In genomic region chr10:20112026-20112973, GRCm38 (mm10) we compare ENCODE assay signal across 14 mouse cellular contexts. TPM values are rescaled to one million over a fixed set of nuclear protein-coding genes. Genes with fewer than 3 reads are reported as not detected.
DNase-seq lines count a peak whose midpoint lies in the region; ATAC-seq lines count a peak whose summit lies in the region.
"Had no signal": no experiment of that assay in that cellular context is flagged by ENCODE, and none has a peak within 500 bp of the region (broad histone marks: within the 10 kb centered on the region; RNA-seq: fewer than 3 reads in every experiment).

No protein-coding gene starts in this region.

- intact Hi-C loops in left cerebral cortex, postnatal 4 days (cut with DNase I), result no loop called here

- no peak for DNase-seq in cerebellum, postnatal 4 days (ENCODE audit: low spot score in 2 of 2)
- DNase-seq in liver, embryonic 11.5 days (ENCODE audit: low spot score), result no peak
- no peak for DNase-seq in liver
- peak; percentile 68 to 69 for DNase-seq in cerebellum, adult 18-20 months
- peak; percentile 45 for DNase-seq in left cerebral cortex, postnatal 4 days
- DNase-seq in adrenal gland, adult (ENCODE audit: inconsistent age in 2 of 2, low spot score in 1 of 2), result no peak
- DNase-seq: adrenal gland, postnatal 10 days; heart, postnatal 36 days had no signal

- H3K4me3 ChIP-seq in liver, embryonic 11.5 days (ENCODE audit: low read depth, low read length), result 0 out of 2 replicates have a peak overlapping the region, but pooled peaks have one; percentile 4
- H3K4me3 ChIP-seq: embryonic facial prominence, embryonic 15.5 days; heart, embryonic 10.5 days had no signal

- no peaks in the 10 kb centered on the region for H3K9me3 ChIP-seq in liver, embryonic 11.5 days (ENCODE audit: control insufficient read depth, low read length)
- H3K9me3 ChIP-seq: embryonic facial prominence, embryonic 15.5 days; heart, embryonic 10.5 days had no signal

- 63% methylated on average over 18 of the region's 18 CpGs for WGBS in liver, embryonic 11.5 days

- peaks cover 3% of the 10 kb centered on the region; the same call in 1 of the 2 replicates for H3K4me1 ChIP-seq in liver, embryonic 11.5 days (replicated peaks; ENCODE audit: control insufficient read depth, insufficient read depth, low read length)
- H3K4me1 ChIP-seq: embryonic facial prominence, embryonic 15.5 days; heart, embryonic 10.5 days had no signal

- ATAC-seq in cerebellum, adult (ENCODE audit: insufficient number of reproducible peaks, low FRiP score, low TSS enrichment), result peak; percentile 53; the same call in 1 of the 2 replicates
- ATAC-seq in liver, embryonic 11.5 days (replicated peaks; ENCODE audit: low FRiP score), result peak; percentile 63
- ATAC-seq in megakaryocyte progenitor cell, adult 5-6 weeks (replicated peaks; ENCODE audit: poor library complexity), result no peak
- ATAC-seq: inflammation-experienced regulatory T-cells, adult 6 months had no signal

- H3K27ac ChIP-seq in liver, embryonic 11.5 days (ENCODE audit: low read depth, low read length), result no peak overlapping the region
- H3K27ac ChIP-seq: embryonic facial prominence, embryonic 15.5 days; heart, embryonic 10.5 days; kidney, postnatal 0 days had no signal

- no peaks in the 10 kb centered on the region for H3K27me3 ChIP-seq in liver, embryonic 11.5 days (replicated peaks; ENCODE audit: control insufficient read depth, insufficient read depth, low read length)
- H3K27me3 ChIP-seq: embryonic facial prominence, embryonic 15.5 days had no signal

- peak overlapping the region; percentile 61 for H3K4me2 ChIP-seq in liver, embryonic 11.5 days
- H3K4me2 ChIP-seq: embryonic facial prominence, embryonic 15.5 days had no signal

- peak overlapping the region; percentile 39; the same call in 1 of the 2 replicates for H3K9ac ChIP-seq in liver, embryonic 11.5 days (ENCODE audit: low read depth, low read length)
- H3K9ac ChIP-seq: embryonic facial prominence, embryonic 15.5 days had no signal

- no peaks in the 10 kb centered on the region for H3K36me3 ChIP-seq in liver, embryonic 11.5 days (ENCODE audit: control insufficient read depth, insufficient read depth, low read length)

RNA-seq across cellular contexts. Expression of gene Map7, which starts 36.0 kb away (rescaled TPM):
- polyA plus RNA-seq in liver, embryonic 11.5 days (2014; fragmentation: Nextera tagmentation; extraction: Ambion mirVana), result 6.4 and 7.2 TPM in 2 replicates
- total RNA-seq in left cerebral cortex, postnatal 4 days (2021), result 10 to 100 TPM; 12.6 to 19.4 TPM
- 11.6 and 12.5 TPM in 2 replicates for total RNA-seq in megakaryocyte progenitor cell, adult 5-6 weeks (2015)
- total RNA-seq in megakaryocyte progenitor cell, adult 5-6 weeks (2017), result 20.1 and 41.9 TPM in 2 replicates

Comparison
In these comparisons a context has a peak if more than half of its experiments do, and no peak if none do; other contexts are left out.
1. DNase-seq: peak in cerebellum, adult 18-20 months (2 of 2) and left cerebral cortex, postnatal 4 days (single experiment); none in cerebellum, postnatal 4 days (0 of 2), liver, embryonic 11.5 days (single experiment), liver (single experiment) and adrenal gland, adult (0 of 2).